Mouse (Mus musculus) myocyte (in vitro differentiated cells): ENCODE measurements around the gene Nrf1. TPM values are rescaled to one million over a fixed set of nuclear protein-coding genes. Genes with fewer than 3 reads are reported as not detected.

Source experiments
- H3K27me3 ChIP-seq: one replicate; pipeline ENCODE4 v1.6.1; 2011; ENCODE audit not compliant: control insufficient read depth, insufficient read depth, insufficient read length
- H3K36me3 ChIP-seq: one replicate; pipeline ENCODE4 v1.6.1; 2011; ENCODE audit not compliant: control insufficient read depth, insufficient read depth
- H3K4me2 ChIP-seq: one replicate; pipeline ENCODE4 v1.6.1; 2011; ENCODE audit warnings: low read depth, control low read depth
- H3K4me3 ChIP-seq: one replicate; pipeline ENCODE4 v1.5.1; 2011; ENCODE audit warnings: mild to moderate bottlenecking, control low read depth, moderate library complexity
- H3K79me2 ChIP-seq: one replicate; pipeline ENCODE4 v1.6.1; 2011; ENCODE audit not compliant: control insufficient read depth, insufficient read depth
- H3ac ChIP-seq: one replicate; pipeline ENCODE4 v1.6.1; 2011; ENCODE audit not compliant: control insufficient read depth, insufficient read length
- CEBPB ChIP-seq: IDR thresholded peaks from 2 replicates; pipeline ENCODE4 v1.6.1; 2011; ENCODE audit warnings: mild to moderate bottlenecking, moderate library complexity; ENCODE audit not compliant: poor library complexity, insufficient read depth, severe bottlenecking
- E2F4 ChIP-seq: IDR thresholded peaks from one replicate; pipeline ENCODE4 v1.6.1; 2011; ENCODE audit warnings: mild to moderate bottlenecking, control low read depth, moderate library complexity; ENCODE audit not compliant: insufficient read depth
- MAX ChIP-seq: IDR thresholded peaks from one replicate; pipeline ENCODE4 v1.6.1; 2011; ENCODE audit warnings: low read depth, mild to moderate bottlenecking, control low read depth
- MYOD1 ChIP-seq, 3 experiments: IDR thresholded peaks; one replicate each; pipeline ENCODE4 v1.6.1; 2011; ENCODE audit warnings: control low read depth in 2 of 3, low read depth in 2 of 3, mild to moderate bottlenecking in 2 of 3, moderate library complexity in 1 of 3; ENCODE audit not compliant: insufficient read length in 2 of 3, control insufficient read depth in 1 of 3
- MYOG ChIP-seq, 3 experiments: IDR thresholded peaks; one replicate each; pipeline ENCODE4 v1.6.1; 2011; ENCODE audit warnings: control low read depth in 2 of 3, low read depth in 2 of 3, mild to moderate bottlenecking in 2 of 3; ENCODE audit not compliant: insufficient read length in 2 of 3, control insufficient read depth in 1 of 3, insufficient read depth in 1 of 3
- POLR2A ChIP-seq: IDR thresholded peaks from one replicate; pipeline ENCODE4 v1.6.1; 2011; ENCODE audit warnings: low read depth, mild to moderate bottlenecking, control low read depth, moderate library complexity; ENCODE audit not compliant: insufficient read length
- POLR2AphosphoS2 ChIP-seq: IDR thresholded peaks from one replicate; pipeline ENCODE4 v1.6.1; 2011; ENCODE audit warnings: low read depth, control low read depth; ENCODE audit not compliant: insufficient read length
- REST ChIP-seq: IDR thresholded peaks from one replicate; pipeline ENCODE4 v1.6.1; 2011; ENCODE audit warnings: mild to moderate bottlenecking, control low read depth, moderate library complexity; ENCODE audit not compliant: insufficient read depth, insufficient read length
- SRF ChIP-seq: IDR thresholded peaks from one replicate; pipeline ENCODE4 v1.6.1; 2011; ENCODE audit warnings: low read depth; ENCODE audit not compliant: control insufficient read depth, insufficient read length
- TCF12 ChIP-seq: IDR thresholded peaks from one replicate; pipeline ENCODE4 v1.6.1; 2011; ENCODE audit warnings: mild to moderate bottlenecking, control low read depth; ENCODE audit not compliant: poor library complexity, insufficient read depth, severe bottlenecking
- TCF3 ChIP-seq: IDR thresholded peaks from one replicate; pipeline ENCODE4 v1.6.1; 2011; ENCODE audit warnings: low read depth, control low read depth; ENCODE audit not compliant: insufficient read length
- USF1 ChIP-seq: IDR thresholded peaks from one replicate; pipeline ENCODE4 v1.6.1; 2011; ENCODE audit warnings: low read depth, mild to moderate bottlenecking, control low read depth, moderate library complexity
- polyA plus RNA-seq: library from polyadenylated mRNA; unstranded; fragments of >200 nt; fragmentation: generic; extraction: Trizol; gene quantifications from one replicate; pipeline ENCODE4 v1.2.1, GENCODE M21; 2012; ENCODE audit warnings: missing spikeins

Gene Nrf1
- polyA plus RNA-seq, 1 experiment, result 26.8 TPM

DNA sequence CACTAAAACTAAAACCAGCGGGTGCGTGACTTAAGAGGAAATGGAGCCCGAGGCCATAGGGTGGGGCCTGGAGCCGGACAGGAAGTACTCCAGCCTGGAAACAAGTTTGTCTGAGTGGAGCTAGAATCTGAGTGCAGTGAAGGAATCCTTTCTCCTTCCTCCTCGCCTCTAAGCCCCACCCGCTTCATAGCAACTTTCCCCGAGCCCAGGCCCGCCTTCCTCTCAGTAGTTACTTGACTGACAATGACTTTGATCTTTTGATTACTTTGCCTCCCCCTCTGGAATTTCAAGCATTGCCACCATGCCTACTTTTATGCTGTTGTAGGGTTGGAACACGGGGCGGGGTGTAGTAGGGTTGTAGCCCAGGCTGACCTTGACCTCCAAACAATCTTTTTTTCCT lies 21.0 kb upstream of the Nrf1 start:
- Histone ChIP-seq H3K4me3 (no peak overlapping the region), H3K27me3 (no peaks in the 10 kb centered on the region), H3K4me2 (no peak overlapping the region), H3K79me2 (no peaks in the 10 kb centered on the region), H3K36me3 (no peaks in the 10 kb centered on the region), H3ac (no peak overlapping the region)
- TF ChIP-seq REST (no peak), E2F4 (no peak), POLR2A (no peak), TCF3 (no peak), MYOD1 (IDR thresholded peaks at IDR 0.05; ENCODE audit: control insufficient read depth in 1 of 3, insufficient read length in 2 of 3, low read depth in 2 of 3) (no peak), TCF12 (no peak), MYOG (IDR thresholded peaks at IDR 0.05; ENCODE audit: control insufficient read depth in 1 of 3, insufficient read depth in 1 of 3, insufficient read length in 2 of 3, low read depth in 2 of 3) (no peak), POLR2AphosphoS2 (no peak), MAX (no peak), SRF (no peak), CEBPB (no peak), USF1 (no peak)

DNA sequence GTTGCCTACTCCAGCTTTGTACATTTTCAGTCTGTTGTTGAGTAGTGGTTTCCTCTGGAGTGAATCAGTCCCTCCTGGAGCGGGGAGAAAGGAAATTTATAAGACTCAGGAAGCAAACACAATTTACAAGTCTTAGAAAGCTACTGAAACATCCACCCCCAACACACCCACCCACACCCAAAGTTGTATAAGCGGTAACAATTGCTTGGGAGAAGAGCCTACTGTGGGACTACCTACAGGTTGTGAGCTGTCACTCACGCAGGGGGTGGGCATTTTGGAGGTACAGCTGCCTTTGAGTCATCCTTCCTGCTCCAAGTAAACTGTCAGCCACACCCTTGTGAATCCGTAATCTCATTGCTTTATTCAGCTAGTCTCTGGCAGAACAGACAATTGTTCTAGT lies 19.4 kb upstream of the Nrf1 start:
- no peaks in the 10 kb centered on the region for H3K79me2 ChIP-seq
- TF ChIP-seq USF1, result no peak
- TF ChIP-seq MYOG (IDR thresholded peaks at IDR 0.05; ENCODE audit: control insufficient read depth in 1 of 3, insufficient read depth in 1 of 3, insufficient read length in 2 of 3, low read depth in 2 of 3), result no peak
- TF ChIP-seq SRF, result no peak
- TF ChIP-seq POLR2AphosphoS2, result no peak
- TF ChIP-seq TCF12, result no peak
- TF ChIP-seq TCF3, result no peak
- no peak for TF ChIP-seq CEBPB
- no peak for TF ChIP-seq REST
- TF ChIP-seq E2F4, result no peak
- no peak for TF ChIP-seq POLR2A
- TF ChIP-seq MAX, result no peak
- TF ChIP-seq MYOD1 (IDR thresholded peaks at IDR 0.05; ENCODE audit: control insufficient read depth in 1 of 3, insufficient read length in 2 of 3, low read depth in 2 of 3), result no peak
- H3K4me3 ChIP-seq, result no peak overlapping the region
- no peaks in the 10 kb centered on the region for H3K27me3 ChIP-seq
- no peaks in the 10 kb centered on the region for H3K36me3 ChIP-seq
- no peak overlapping the region for H3ac ChIP-seq
- no peak overlapping the region for H3K4me2 ChIP-seq

DNA sequence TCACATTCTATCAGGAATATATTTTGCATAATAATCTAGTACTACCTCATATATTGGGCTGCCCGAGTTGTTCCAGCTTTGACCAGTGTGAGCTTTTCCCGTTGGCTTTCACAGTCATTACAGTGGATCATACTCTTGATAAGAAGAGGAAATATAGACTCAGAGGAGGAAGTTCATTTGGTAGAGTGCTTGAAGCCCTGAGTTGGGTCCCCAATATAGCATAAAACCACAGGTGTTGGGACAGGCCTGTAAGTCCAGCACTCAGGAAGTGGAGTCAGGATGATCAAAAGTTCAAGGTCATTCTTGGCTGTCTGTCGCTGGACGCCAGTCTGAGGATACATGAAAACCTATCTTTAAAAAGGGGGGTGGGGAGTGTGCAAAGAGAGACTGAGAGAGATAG lies 12.7 kb upstream of the Nrf1 start:
- Histone ChIP-seq H3ac (no peak overlapping the region), H3K27me3 (no peaks in the 10 kb centered on the region), H3K4me3 (no peak overlapping the region), H3K4me2 (no peak overlapping the region), H3K79me2 (no peaks in the 10 kb centered on the region), H3K36me3 (no peaks in the 10 kb centered on the region)
- TF ChIP-seq REST (no peak), TCF12 (no peak), E2F4 (no peak), POLR2A (no peak), MAX (no peak), CEBPB (no peak), TCF3 (no peak), SRF (no peak), MYOD1 (IDR thresholded peaks at IDR 0.05; ENCODE audit: control insufficient read depth in 1 of 3, insufficient read length in 2 of 3, low read depth in 2 of 3) (no peak), POLR2AphosphoS2 (no peak), MYOG (IDR thresholded peaks at IDR 0.05; ENCODE audit: control insufficient read depth in 1 of 3, insufficient read depth in 1 of 3, insufficient read length in 2 of 3, low read depth in 2 of 3) (no peak), USF1 (no peak)

DNA sequence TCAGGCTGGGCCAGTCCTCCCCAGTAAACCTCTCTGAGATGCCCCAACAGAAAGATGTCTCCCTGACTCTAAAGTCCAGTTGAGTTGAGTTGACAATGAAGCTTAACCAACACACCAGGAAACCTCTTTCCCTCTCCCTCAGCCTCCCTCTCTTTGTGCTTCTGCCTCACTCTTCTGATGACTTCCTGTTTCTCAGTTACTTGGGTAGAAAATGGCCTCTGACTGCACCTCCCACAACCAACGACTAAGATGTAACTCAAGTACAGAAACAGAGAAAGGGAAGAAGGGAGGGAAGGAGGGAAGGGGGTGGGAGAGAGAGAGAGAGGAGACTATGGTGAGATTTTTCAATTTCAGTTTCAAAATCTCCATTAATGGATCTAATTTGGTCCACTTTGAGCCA lies 6.3 kb upstream of the Nrf1 start:
- no peak for TF ChIP-seq POLR2AphosphoS2
- no peak for TF ChIP-seq USF1
- TF ChIP-seq REST, result no peak
- TF ChIP-seq CEBPB, result no peak
- TF ChIP-seq POLR2A, result no peak
- TF ChIP-seq TCF3, result no peak
- no peak for TF ChIP-seq SRF
- TF ChIP-seq TCF12, result no peak
- no peak for TF ChIP-seq MYOG (IDR thresholded peaks at IDR 0.05; ENCODE audit: control insufficient read depth in 1 of 3, insufficient read depth in 1 of 3, insufficient read length in 2 of 3, low read depth in 2 of 3)
- no peak for TF ChIP-seq MAX
- no peak for TF ChIP-seq MYOD1 (IDR thresholded peaks at IDR 0.05; ENCODE audit: control insufficient read depth in 1 of 3, insufficient read length in 2 of 3, low read depth in 2 of 3)
- TF ChIP-seq E2F4, result no peak
- Histone ChIP-seq H3K4me2 (no peak overlapping the region), H3K79me2 (no peaks in the 10 kb centered on the region), H3K36me3 (no peaks in the 10 kb centered on the region), H3K27me3 (no peaks in the 10 kb centered on the region), H3ac (no peak overlapping the region), H3K4me3 (no peak overlapping the region)

DNA sequence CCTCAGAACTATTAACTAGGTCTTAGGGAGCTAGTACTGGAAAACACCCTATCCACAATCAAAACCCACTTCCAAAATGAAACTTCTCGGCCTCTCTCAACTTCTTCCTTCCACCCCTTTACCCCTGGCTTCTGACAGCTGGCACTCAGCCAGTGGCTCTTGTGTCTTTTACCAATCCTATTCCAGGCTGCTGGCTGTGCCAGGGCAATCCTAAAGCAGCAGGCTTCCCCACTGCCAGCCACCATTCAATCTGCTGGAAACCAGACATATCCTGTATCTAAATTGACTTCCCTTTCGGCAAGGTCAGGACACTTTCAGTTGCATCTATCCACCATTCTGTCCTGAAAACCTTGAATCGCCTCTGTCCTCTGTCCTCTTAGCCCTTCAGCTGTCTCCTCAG lies 5.3 kb upstream of the Nrf1 start:
- Histone ChIP-seq H3K4me3 (no peak overlapping the region), H3K36me3 (no peaks in the 10 kb centered on the region)
- TF ChIP-seq SRF (no peak), E2F4 (no peak), REST (no peak), POLR2A (no peak), TCF3 (no peak), MYOD1 (IDR thresholded peaks at IDR 0.05; ENCODE audit: control insufficient read depth in 1 of 3, insufficient read length in 2 of 3, low read depth in 2 of 3) (no peak), MAX (no peak), POLR2AphosphoS2 (no peak), MYOG (IDR thresholded peaks at IDR 0.05; ENCODE audit: control insufficient read depth in 1 of 3, insufficient read depth in 1 of 3, insufficient read length in 2 of 3, low read depth in 2 of 3) (no peak), CEBPB (no peak), USF1 (no peak), TCF12 (no peak)

More for the DNA sequence above, 5.3 kb upstream of the Nrf1 start:
- no peak overlapping the region for H3ac ChIP-seq
- H3K79me2 ChIP-seq, result no peaks in the 10 kb centered on the region
- no peaks in the 10 kb centered on the region for H3K27me3 ChIP-seq
- no peak overlapping the region for H3K4me2 ChIP-seq
